Mouse (Mus musculus) neutrophil, adult 65 days (primary cell): Measurements from ENCODE around the gene Olfr477. TPM values are rescaled to one million over a fixed set of nuclear protein-coding genes. Genes with fewer than 3 reads are reported as not detected.

Source experiments
- total RNA-seq: library from RNA; stranded (reverse); gene quantifications from 2 replicates; pipeline ENCODE4 v1.2.4, GENCODE M21; 2023

The Olfr477 gene
- total RNA-seq = not detected in 2 replicates

DNA sequence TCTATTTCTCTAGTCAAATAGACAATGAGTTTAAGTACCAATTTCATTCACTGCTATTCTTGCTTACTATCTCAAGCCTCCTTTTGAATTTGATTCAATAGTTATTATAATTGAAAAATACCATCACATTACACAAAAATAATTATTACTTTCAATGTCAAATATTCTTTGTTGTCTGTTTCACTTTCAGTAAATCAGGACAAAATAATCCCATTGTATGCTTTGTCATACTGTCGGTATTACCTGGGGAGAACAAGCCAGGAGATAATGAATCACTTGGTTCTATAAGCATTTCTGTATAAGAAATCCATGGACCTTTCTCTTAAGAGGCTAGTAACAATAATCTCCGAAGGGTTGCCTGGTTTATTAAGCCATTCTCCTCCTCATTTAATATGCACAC, at the start of gene Olfr477:
Gene Olfr477, plus strand, starts transcription at position 301 of the 400 bp plus-strand sequence.

DNA sequence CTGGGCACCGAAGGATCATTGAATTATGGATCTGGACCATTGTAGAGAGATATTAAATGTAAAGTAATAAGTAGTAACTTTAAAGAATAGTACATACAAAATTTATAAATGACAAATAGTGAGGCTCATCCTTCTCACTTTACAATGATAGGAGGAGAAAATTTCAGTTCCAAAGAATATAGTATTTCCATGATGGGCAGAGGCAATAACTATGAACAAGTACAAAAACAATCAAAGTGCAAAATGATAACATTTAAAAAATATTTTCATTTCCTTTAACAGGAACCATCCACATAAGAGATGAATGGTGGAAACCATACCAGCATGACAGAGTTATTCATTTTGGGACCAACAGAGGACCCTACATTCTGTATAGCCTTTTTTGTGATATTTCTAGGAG, 32.1 kb upstream of the Olfr477 start, which contains the start of gene Olfr474:
Gene Olfr474, plus strand, starts transcription at position 301 of the 400 bp plus-strand sequence.

DNA sequence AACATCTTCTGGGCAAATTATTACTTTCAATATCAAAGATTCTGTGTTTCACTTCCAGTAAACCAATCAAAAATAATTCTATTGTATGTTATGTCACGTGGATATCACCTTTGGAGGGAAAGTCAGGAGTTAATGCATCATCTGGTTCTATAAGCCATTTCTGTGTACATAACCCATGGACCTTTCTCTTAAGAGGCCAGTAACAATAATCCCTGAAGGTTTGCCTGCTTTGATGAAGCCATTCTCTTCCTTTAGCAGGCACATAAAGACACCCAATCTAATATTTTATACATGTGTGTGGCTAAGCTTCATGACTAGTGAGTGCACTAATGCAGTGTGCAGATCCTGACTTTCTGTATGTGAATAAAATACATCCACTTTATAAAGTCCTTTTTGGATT, 22.0 kb upstream of the Olfr477 start, which contains the start of gene Olfr476:
Gene Olfr476, plus strand, starts transcription at position 301 of the 400 bp plus-strand sequence.

DNA sequence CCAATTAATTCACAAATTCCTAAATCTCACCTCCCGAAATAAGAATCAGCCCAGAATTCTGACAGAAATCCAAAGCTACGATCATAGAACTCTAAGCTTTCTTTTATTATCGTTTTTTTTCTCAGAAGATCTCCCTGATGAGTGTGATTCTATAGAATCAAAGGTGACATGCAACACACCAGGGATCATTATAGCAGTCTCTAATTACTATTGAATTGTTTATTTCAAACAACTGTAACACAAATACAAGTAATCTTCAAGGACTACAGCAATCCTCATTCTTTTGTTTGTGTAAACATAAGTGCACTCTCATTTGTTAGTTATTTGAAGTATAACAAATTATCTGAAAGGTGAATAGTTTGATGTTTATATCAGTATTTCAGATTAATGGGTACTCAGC, 47.4 kb downstream of the Olfr477 start, which contains the start of gene Olfr478:
Gene Olfr478, minus strand, starts transcription at position 101 of the 400 bp plus-strand sequence.

Other genes starting within 250 kb of the Olfr477 start
- gene Cyb5r2, start 228.7 kb upstream of the Olfr477 start, total RNA-seq = not detected in 2 replicates
- not detected in 2 replicates for gene Ovch2, start 185.5 kb upstream of the Olfr477 start, total RNA-seq
- gene Olfr467, start 174.4 kb upstream of the Olfr477 start, total RNA-seq = not detected in 2 replicates
- gene Olfr469, start 161.2 kb upstream of the Olfr477 start, total RNA-seq = not detected in 2 replicates
- not detected in 2 replicates for gene Olfr470, start 139.2 kb upstream of the Olfr477 start, total RNA-seq
- gene Olfr472, start 88.8 kb upstream of the Olfr477 start, total RNA-seq = not detected in 2 replicates
- gene Olfr473, start 56.2 kb upstream of the Olfr477 start, total RNA-seq = not detected in 2 replicates
- gene Olfr474, start 32.0 kb upstream of the Olfr477 start, total RNA-seq = not detected in 2 replicates
- not detected in 2 replicates for gene Olfr476, start 21.9 kb upstream of the Olfr477 start, total RNA-seq
- gene Olfr478, start 47.3 kb downstream of the Olfr477 start, total RNA-seq = not detected in 2 replicates
- not detected in 2 replicates for gene Olfr479, start 64.0 kb downstream of the Olfr477 start, total RNA-seq
- not detected in 2 replicates for gene Olfr480, start 80.7 kb downstream of the Olfr477 start, total RNA-seq
- gene Olfr481, start 93.2 kb downstream of the Olfr477 start, total RNA-seq = not detected in 2 replicates
- 2.1 and 2.4 TPM in 2 replicates for gene Olfr482, start 110.9 kb downstream of the Olfr477 start, total RNA-seq
- not detected in 2 replicates for gene Olfr483, start 114.2 kb downstream of the Olfr477 start, total RNA-seq
- gene Olfr484, start 140.8 kb downstream of the Olfr477 start, total RNA-seq = not detected in 2 replicates
- gene Olfr485, start 173.2 kb downstream of the Olfr477 start, total RNA-seq = not detected in 2 replicates
- gene Olfr486, start 186.0 kb downstream of the Olfr477 start, total RNA-seq = not detected in 2 replicates
- not detected in 2 replicates for gene Olfr487, start 227.9 kb downstream of the Olfr477 start, total RNA-seq